Mouse (Mus musculus) kidney, adult 2 months (tissue): ENCODE results near the gene Rps6kb2. TPM values are rescaled to one million over a fixed set of nuclear protein-coding genes. Genes with fewer than 3 reads are reported as not detected.
A peak's percentile ranks its signal among the peaks of the same experiment; 100 is the strongest.

ENCODE experiments used
- DNase-seq: peaks from one replicate; pipeline ENCODE4 v3.0.0; 2021
- H3K27ac ChIP-seq: fragments of 200-500 bp; 2 replicates; pipeline ENCODE4 v1.5.1; 2012; ENCODE audit warnings: low read depth, low read length, control low read depth, inconsistent platforms; ENCODE audit not compliant: insufficient read depth
- H3K27me3 ChIP-seq: fragments of 200-500 bp; replicated peaks from 2 replicates; pipeline ENCODE4 v1.6.1; 2012; ENCODE audit warnings: mild to moderate bottlenecking, moderate library complexity, low read length, inconsistent platforms; ENCODE audit not compliant: control insufficient read depth, insufficient read depth
- H3K36me3 ChIP-seq: fragments of 200-500 bp; 2 replicates; pipeline ENCODE4 v1.6.1; 2012; ENCODE audit warnings: mild to moderate bottlenecking, moderate library complexity, low read length, inconsistent platforms; ENCODE audit not compliant: control insufficient read depth, insufficient read depth
- H3K4me1 ChIP-seq: fragments of 200-500 bp; 2 replicates; pipeline ENCODE4 v1.6.1; 2011; ENCODE audit warnings: low read length; ENCODE audit not compliant: control insufficient read depth, insufficient read depth
- H3K4me3 ChIP-seq: fragments of 200-500 bp; 2 replicates; pipeline ENCODE4 v1.5.1; 2011; ENCODE audit warnings: mild to moderate bottlenecking, low read depth, low read length, control low read depth; ENCODE audit not compliant: insufficient read depth
- CTCF ChIP-seq: fragments of 200-500 bp; conservative IDR thresholded peaks from 2 replicates; pipeline ENCODE4 v1.5.1; 2011; ENCODE audit warnings: low read depth, mild to moderate bottlenecking, control low read depth, low read length, moderate library complexity, mixed read lengths; ENCODE audit not compliant: insufficient read depth, insufficient read length
- POLR2A ChIP-seq: fragments of 200-500 bp; IDR thresholded peaks from one replicate; pipeline ENCODE4 v1.6.1; 2011; ENCODE audit warnings: low read depth, low read length, control low read depth
- WGBS: fragments of 180-500 bp; shearing (Covaris S2); methylation state at CpG from one replicate; pipeline ENCODE4 v1.1.7; 2018; 5-methylcytosine and 5-hydroxymethylcytosine counted together
- polyA plus RNA-seq: library from polyadenylated mRNA; depleted of rRNA; stranded (reverse); fragments of >200 nt; gene quantifications from 2 replicates; pipeline ENCODE4 v1.2.3, GENCODE M21; 2012

The Rps6kb2 gene
- polyA plus RNA-seq, 1 experiment: 41.0 TPM

DNA sequence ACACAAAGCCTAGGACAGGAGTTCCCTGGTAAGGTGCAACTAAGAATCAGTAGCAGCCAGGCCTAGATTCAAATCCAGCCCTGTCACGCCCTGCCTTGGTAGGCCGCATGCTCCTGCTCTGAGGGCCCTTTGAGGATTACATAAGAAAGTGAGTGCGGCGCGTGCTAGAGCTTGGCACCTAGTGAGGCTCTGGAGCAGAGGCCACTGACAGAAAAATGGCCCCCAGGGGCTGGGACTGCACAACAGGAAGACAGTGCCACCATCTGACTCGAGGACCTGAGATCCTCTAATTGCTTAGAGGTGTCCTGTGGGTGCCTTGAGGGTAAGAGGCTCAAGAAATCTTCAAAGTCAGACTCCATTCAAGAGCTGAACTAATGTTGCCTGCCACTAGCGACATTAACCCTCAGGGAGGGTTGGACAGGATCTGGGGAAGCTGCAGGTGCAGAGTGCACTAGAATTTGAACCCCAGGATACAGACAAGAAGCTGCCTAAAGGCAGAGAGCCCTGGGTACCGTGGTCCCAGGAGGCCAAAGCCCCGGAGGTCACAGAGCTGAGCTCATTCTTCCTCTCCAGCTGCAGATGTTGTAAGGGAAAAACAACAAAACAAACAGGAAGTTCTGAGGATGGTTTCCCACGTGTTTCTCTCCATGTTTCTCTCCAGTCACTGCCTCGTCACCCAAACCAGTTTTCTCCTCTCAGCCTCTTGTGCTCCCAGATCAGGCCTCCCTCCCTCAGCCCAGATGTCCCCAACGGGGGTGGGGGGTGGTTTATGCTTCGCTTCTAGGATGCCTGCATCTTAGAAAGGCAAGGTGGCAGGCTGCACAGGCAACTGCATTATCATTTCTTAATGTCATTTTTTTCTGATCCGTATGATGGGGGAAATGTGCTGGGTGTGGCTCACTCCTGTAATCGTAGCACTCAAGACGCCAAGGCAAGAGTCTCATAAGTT is 18.3 kb downstream of the Rps6kb2 start:
- WGBS: 73% methylated on average over 16 of the region's 16 CpGs
- Histone ChIP-seq H3K27me3 (no peaks in the 10 kb centered on the region), H3K4me1 (peaks cover 13% of the 10 kb centered on the region), H3K4me3 (no peak overlapping the region), H3K36me3 (no peaks in the 10 kb centered on the region), H3K27ac (no peak overlapping the region)
- DNase-seq: peak; percentile 42
- TF ChIP-seq CTCF: no peak
- no peak for TF ChIP-seq POLR2A

DNA sequence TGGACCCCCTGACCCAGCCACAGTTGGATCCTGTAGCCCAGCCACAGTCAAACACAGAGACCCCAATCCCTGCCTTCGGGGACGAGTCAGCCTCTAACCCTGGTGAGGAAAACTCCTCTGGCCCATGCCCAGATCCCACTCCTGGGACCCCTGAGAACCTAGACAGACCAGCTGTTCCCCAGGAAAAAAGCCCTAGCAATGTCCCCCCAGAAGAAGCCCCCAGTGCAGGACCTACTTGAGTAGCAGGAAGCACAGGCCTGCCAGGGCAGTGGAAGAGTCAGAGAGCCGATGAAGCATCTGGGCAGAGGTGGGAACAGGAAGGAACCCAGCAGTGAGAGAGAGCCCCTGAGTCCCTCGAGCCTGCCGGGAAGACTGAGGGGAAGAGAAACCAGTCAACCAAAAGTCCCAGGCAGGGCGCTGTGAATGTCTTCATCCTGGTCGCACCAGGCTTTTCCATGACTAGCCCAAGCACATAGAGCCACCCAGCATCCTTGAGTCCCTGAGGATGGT is 19.3 kb downstream of the Rps6kb2 start, which contains the start of gene Cabp4:
Cabp4 (minus strand) TSS at position 275 of the 510 bp plus-strand sequence.
- Histone ChIP-seq H3K4me1 (peaks cover 5% of the 10 kb centered on the region; the same call in 1 of the 2 replicates), H3K4me3 (no peak within 1 kb of the TSS), H3K27ac (no peak within 1 kb of the TSS), H3K36me3 (no peaks in the 10 kb centered on the region), H3K27me3 (no peaks in the 10 kb centered on the region)
- no peak for TF ChIP-seq CTCF
- no peak for TF ChIP-seq POLR2A
- DNase-seq: no peak
- WGBS: 76% methylated on average over 7 of the region's 7 CpGs

DNA sequence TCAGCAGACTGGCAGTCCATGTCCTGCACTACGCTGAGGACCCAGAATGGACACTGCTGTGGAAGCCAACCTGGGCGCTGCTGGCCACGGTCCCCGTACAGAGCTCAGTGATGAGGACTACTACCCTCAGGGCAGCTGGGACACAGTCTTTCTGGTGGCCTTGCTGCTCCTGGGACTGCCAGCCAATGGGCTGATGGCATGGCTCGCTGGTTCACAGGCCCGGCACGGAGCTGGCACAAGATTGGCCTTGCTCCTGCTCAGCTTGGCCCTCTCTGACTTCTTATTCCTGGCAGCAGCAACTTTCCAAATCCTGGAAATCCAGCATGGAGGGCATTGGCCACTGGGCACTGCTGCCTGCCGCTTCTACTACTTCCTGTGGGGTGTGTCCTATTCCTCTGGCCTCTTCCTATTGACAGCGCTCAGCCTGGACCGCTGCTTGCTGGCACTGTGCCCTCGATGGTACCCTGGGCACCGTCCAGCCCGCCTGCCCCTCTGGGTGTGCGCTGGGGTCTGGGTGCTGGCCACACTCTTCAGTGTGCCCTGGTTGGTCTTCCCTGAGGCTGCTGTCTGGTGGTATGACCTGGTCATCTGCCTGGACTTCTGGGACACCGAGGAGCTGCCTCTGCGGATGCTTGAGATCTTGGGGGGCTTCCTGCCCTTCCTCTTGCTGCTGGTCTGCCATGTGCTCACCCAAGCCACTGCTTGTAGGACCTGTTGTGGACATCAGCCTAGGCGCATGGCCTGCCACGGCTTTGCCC is 20.6 kb downstream of the Rps6kb2 start:
- TF ChIP-seq CTCF (no peak), POLR2A (no peak)
- Histone ChIP-seq H3K36me3 (no peaks in the 10 kb centered on the region), H3K4me1 (no peaks in the 10 kb centered on the region), H3K27ac (no peak overlapping the region), H3K27me3 (no peaks in the 10 kb centered on the region), H3K4me3 (no peak overlapping the region)
- peak; percentile 75 for DNase-seq
- 75% methylated on average over 18 of the region's 18 CpGs for WGBS

DNA sequence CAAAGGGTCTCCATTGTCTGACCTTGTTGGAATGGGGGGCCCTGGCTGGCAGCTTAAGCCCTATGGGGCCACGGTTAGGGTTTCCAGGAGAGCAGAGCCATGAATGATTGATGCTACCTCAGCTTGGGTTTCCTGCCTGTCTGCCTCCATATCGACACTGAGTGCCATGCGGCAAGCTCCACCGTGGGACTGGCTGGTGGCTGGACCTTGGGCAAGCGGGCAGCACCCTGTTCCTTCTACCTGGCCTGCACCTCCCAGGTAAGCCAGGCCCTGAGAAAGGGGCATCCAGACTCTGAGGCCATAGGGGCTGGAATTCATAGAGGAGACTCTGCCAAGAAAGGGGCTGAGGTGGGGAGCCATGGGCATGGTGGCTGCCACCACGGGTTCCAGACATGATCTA is 23.0 kb downstream of the Rps6kb2 start:
- WGBS: 60% methylated on average over 6 of the region's 6 CpGs
- H3K27ac ChIP-seq: no peak overlapping the region
- no peaks in the 10 kb centered on the region for H3K36me3 ChIP-seq
- DNase-seq: no peak
- TF ChIP-seq POLR2A (no peak), CTCF (no peak)
- H3K27me3 ChIP-seq: no peaks in the 10 kb centered on the region
- no peak overlapping the region for H3K4me3 ChIP-seq
- H3K4me1 ChIP-seq: no peaks in the 10 kb centered on the region

DNA sequence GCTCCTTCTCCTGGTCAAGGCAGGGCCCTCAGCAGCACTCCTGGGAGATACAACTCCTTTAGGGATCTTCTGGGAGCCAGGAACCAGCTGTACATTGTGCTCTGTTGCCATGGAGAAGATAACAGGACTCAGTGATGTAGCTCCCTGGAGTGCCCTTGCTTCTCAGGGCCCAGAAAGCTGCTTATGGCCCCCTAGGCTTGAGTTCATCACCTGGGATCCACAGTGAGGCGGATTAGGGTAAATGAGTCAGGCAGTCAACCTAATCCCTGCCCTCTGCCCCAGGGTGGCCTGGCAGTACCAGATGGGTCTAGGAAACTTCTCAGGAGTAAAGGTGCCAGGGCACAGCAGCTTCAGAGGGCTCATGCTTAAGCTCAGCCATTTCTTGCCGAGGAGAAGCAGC is 23.7 kb downstream of the Rps6kb2 start, which contains the start of gene Gpr152:
Gpr152 (plus strand) TSS at position 342 of the 400 bp plus-strand sequence.
- H3K4me3 ChIP-seq: no peak within 1 kb of the TSS
- no peaks in the 10 kb centered on the region for H3K36me3 ChIP-seq
- no peaks in the 10 kb centered on the region for H3K27me3 ChIP-seq
- 89% methylated on average over 2 of the region's 2 CpGs for WGBS
- H3K27ac ChIP-seq: no peak within 1 kb of the TSS
- no peak for DNase-seq
- no peak for TF ChIP-seq POLR2A
- no peak for TF ChIP-seq CTCF
- H3K4me1 ChIP-seq: no peaks in the 10 kb centered on the region

DNA sequence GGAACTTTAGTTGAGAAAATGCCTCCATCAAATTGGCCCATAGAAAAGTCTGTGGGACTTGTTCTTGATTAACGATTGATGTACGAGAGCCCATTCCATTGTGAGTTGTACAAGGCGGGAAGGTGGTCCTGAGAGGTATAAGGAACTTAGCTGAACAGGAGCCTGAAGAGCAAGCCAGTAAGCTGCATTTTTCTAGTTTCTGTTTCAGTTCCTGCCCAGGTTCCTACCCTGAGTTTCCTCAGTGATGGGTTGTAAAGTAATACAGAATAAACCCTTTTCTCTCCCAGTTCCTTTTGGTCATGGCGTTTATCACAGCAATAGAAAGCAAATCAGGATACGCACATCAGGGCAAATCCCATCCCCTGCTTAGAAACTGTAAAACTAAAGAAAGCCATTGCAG is 25.2 kb downstream of the Rps6kb2 start:
- no peak for TF ChIP-seq POLR2A

DNA sequence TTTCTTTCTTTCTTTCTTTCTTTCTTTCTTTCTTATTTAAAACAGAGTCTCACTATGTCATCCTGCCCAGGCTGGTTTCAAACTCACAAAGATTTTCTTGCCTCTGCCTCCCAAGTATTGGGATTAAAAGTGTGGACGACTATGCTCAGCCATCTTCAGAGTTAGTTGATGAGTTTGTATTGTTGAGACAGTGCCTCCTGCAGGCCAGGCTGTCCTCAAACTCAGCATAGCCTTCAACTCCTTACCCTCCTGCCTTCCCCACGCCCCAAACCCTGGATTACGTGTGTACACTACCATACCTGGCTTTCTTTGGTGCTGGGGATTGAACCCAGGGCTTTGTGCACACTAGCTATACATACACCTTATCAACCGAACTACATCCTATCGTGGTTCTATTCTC is 26.7 kb downstream of the Rps6kb2 start:
- Histone ChIP-seq H3K4me3 (no peak overlapping the region), H3K4me1 (no peaks in the 10 kb centered on the region), H3K27me3 (no peaks in the 10 kb centered on the region), H3K27ac (no peak overlapping the region), H3K36me3 (no peaks in the 10 kb centered on the region)
- WGBS: 83% methylated on average over 5 of the region's 5 CpGs
- DNase-seq: no peak
- TF ChIP-seq POLR2A: no peak
- no peak for TF ChIP-seq CTCF

More for the DNA sequence above, 25.2 kb downstream of the Rps6kb2 start:
- no peaks in the 10 kb centered on the region for H3K4me1 ChIP-seq
- 80% methylated on average over 5 of the region's 5 CpGs for WGBS
- no peak for DNase-seq
- H3K36me3 ChIP-seq: no peaks in the 10 kb centered on the region
- H3K27me3 ChIP-seq: no peaks in the 10 kb centered on the region
- H3K27ac ChIP-seq: no peak overlapping the region
- H3K4me3 ChIP-seq: no peak overlapping the region
